In genomic region chr4:127251963-127252585, GRCm38 (mm10) we compare ENCODE assay signal across 8 mouse cellular contexts. TPM values are rescaled to one million over a fixed set of nuclear protein-coding genes. Genes with fewer than 3 reads are reported as not detected.
DNase-seq lines count a peak whose midpoint lies in the region; ATAC-seq lines count a peak whose summit lies in the region.

No protein-coding gene starts in this region.

- peaks cover 25% of the 10 kb centered on the region for H3K4me1 ChIP-seq in heart, embryonic 13.5 days

- peak overlapping the region; percentile 37 for H3K9ac ChIP-seq in heart, embryonic 13.5 days

- peak; percentile 5 for DNase-seq in 416B (ENCODE audit: low read depth)
- peak; percentile 77 for DNase-seq in ES-CJ7 (ENCODE audit: low read depth, low spot score)
- DNase-seq in cerebellum, postnatal 10 days: peak; percentile 78 to 86
- DNase-seq in layer of hippocampus, postnatal 10 days (ENCODE audit: low spot score in 2 of 2): peak; percentile 56 to 64
- DNase-seq in ovary, postnatal 14 days (ENCODE audit: low spot score): peak; percentile 34
- no peak for DNase-seq in yolk sac, embryonic 10.5 days (ENCODE audit: low spot score)

- peak overlapping the region; percentile 63 for H3K4me2 ChIP-seq in heart, embryonic 13.5 days

- peaks cover 20% of the 10 kb centered on the region for H3K36me3 ChIP-seq in heart, embryonic 13.5 days

- H3K27me3 ChIP-seq in heart, embryonic 13.5 days (replicated peaks): peaks cover 20% of the 10 kb centered on the region

- H3K9me3 ChIP-seq in heart, embryonic 13.5 days: 0 out of 2 replicates have a peak, but pooled peaks cover 5% of the 10 kb centered on the region

- peak; percentile 38; the same call in 1 of the 2 replicates for ATAC-seq in heart, embryonic 13.5 days (ENCODE audit: extremely low read depth, insufficient number of reproducible peaks, low FRiP score, low TSS enrichment)
- ATAC-seq in granulocyte monocyte progenitor cell, adult 5-6 weeks (replicated peaks; ENCODE audit: poor library complexity, severe bottlenecking): no peak

- WGBS in heart, embryonic 13.5 days: 35% methylated on average over 22 of the region's 22 CpGs

- H3K27ac ChIP-seq in heart, embryonic 13.5 days (replicated peaks): peak overlapping the region; percentile 69

- peak overlapping the region; percentile 32 for H3K4me3 ChIP-seq in heart, embryonic 13.5 days

RNA-seq across cellular contexts. Expression of gene Smim12, which starts 8.5 kb away (rescaled TPM):
- 57.3 and 61.5 TPM in 2 replicates for polyA plus RNA-seq in heart, embryonic 13.5 days (2015; fragmentation: Nextera tagmentation; extraction: Ambion mirVana)
- total RNA-seq in layer of hippocampus, postnatal 10 days (2021): 10 to 100 TPM; 41.1 to 45.5 TPM
- 35.1 and 47.1 TPM in 2 replicates for total RNA-seq in granulocyte monocyte progenitor cell, adult 5-6 weeks (2014; fragmentation: Nextera tagmentation)
- 30.4 and 31.8 TPM in 2 replicates for total RNA-seq in granulocyte monocyte progenitor cell, adult 5-6 weeks (2017)
